Mouse (Mus musculus): Measurements from ENCODE around the gene B3galt4.

The B3galt4 gene

DNA sequence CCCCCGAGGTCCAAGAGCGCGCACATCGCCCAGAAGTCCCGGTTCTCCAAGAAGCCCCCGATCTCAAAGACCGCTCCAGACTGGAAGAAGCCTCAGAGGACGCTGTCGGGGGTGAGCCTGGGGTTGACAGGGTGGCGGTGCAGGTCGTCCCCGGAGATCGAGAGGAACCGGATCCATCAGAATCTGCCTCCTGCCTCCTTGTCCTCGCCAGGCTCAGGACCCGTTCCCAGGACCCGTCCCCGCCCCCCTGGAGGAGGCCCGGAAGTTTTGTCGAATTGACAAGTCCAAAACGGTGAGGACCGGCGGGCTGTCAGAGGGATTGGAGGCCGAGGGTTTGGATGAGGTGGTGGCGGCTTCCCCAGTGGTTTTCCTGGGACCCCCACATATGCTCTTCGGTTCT is 10.3 kb downstream of the B3galt4 start:
- peak; percentile 58 for DNase-seq

GRCm38 (mm10) chr17:33940206-33940805 is 11.0 kb downstream of the B3galt4 start, which contains the start of the genes Pfdn6 and Wdr46:
Gene Pfdn6, minus strand, starts transcription at chr17:33940343.
Gene Wdr46, plus strand, starts transcription at chr17:33940660.
- peak; percentile 83 for DNase-seq

- no peak for DNase-seq
Measured at GRCm38 (mm10) chr17:33938783-33939182, 12.5 kb downstream of the B3galt4 start.

GRCm38 (mm10) chr17:33936993-33937392 is 14.3 kb downstream of the B3galt4 start:
- DNase-seq = no peak

- DNase-seq = no peak
Measured at GRCm38 (mm10) chr17:33935422-33936055, 15.7 kb downstream of the B3galt4 start.

DNA sequence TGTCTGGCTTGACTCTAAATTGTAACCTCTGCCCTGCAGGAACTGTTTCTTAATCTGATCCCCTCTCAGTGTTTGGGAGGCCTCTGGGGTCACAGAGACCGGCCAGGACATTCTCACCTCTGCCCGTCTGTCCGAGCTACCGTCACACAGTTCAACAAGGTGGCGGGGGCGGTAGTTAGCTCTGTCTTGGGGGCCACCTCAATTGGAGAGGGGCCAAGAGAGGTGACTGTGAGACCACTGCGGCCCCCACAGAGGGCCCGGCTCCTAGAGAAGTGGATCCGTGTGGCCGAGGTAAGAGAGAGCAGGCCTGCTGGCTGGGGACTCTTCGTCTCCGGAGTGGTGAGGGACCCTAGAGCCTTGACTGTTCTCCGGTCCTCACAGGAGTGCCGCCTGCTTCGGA is 18.3 kb downstream of the B3galt4 start:
- DNase-seq = peak; percentile 48

- DNase-seq = peak; percentile 44
Measured at GRCm38 (mm10) chr17:33932448-33932847, 18.8 kb downstream of the B3galt4 start.

GRCm38 (mm10) chr17:33931947-33932346 is 19.3 kb downstream of the B3galt4 start:
- DNase-seq = no peak

DNA sequence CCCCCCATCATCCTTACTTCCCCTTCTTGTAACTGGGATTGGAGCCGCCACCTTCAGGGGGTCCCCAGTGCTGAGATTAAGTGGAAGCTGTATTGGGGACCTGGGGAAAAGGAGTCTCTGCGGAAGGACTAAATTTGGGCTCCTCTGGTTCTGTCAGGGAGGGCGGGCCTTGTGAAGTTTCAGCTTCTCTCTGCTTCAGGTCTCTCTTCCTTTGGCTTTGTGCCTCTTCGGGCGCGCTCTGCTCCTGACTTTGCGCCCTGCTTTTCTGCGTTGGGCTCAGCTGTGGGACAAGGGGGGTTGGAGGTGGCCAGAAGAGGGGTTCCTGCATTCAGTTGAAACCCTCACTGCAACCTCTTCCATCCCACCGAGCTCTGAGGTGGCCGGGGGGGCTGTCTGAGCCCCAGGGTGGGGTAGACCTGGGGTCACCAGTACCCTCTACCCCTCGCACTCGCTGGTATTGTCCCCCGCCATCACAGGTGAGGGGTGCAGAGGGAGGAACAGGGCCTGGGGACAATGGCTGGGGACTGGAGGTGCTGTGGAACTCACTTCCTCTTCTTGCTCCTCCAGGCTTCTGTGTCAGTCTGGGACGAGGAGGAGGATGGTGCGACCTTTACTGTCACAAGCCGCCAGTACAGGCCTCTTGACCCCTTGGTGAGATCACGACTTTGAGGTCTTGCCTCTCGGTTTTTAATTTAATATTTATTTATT is 20.0 kb downstream of the B3galt4 start:
- DNase-seq = peak; percentile 64

GRCm38 (mm10) chr17:33930280-33931158 is 20.8 kb downstream of the B3galt4 start:
- DNase-seq = peak; percentile 81

GRCm38 (mm10) chr17:33929371-33930279 is 21.7 kb downstream of the B3galt4 start, which contains the start of gene Rgl2:
Gene Rgl2, plus strand, starts transcription at chr17:33929543.
- DNase-seq = peak; percentile 92

- DNase-seq = peak; percentile 42
Measured at GRCm38 (mm10) chr17:33928251-33928947, 22.9 kb downstream of the B3galt4 start.

DNA sequence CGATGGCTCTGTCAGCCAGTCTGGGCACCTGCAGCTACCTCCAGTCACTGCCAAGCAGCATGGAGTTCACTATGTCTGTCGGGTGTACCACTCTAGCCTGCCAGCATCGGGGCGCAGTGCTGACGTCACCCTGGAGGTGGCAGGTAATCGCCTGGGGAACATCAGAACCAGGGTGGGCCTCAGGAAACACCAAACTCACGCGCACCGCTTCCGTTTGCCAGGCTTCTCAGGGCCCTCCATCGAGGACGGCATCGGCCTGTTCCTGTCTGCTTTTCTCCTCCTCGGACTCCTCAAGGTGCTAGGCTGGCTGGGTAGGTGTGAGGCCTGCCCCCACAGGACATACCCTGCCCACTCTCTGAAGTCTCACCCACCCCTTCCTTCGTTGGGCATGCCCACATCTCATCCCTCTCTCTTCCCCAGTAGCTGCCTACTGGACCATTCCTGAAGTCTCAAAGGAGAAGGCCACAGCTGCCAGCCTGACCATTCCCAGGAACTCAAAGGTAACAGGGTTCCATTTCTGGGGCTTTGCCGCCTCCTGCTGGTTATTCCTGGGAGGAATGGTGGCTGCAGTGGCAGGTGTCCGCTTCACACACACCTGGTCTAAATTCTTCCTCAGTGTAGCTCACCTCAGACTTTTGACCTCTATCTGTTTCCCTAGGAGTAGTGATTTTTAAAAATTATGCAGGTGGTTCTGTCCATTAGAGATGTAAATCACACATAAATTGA is 24.9 kb downstream of the B3galt4 start:
- DNase-seq = no peak

DNA sequence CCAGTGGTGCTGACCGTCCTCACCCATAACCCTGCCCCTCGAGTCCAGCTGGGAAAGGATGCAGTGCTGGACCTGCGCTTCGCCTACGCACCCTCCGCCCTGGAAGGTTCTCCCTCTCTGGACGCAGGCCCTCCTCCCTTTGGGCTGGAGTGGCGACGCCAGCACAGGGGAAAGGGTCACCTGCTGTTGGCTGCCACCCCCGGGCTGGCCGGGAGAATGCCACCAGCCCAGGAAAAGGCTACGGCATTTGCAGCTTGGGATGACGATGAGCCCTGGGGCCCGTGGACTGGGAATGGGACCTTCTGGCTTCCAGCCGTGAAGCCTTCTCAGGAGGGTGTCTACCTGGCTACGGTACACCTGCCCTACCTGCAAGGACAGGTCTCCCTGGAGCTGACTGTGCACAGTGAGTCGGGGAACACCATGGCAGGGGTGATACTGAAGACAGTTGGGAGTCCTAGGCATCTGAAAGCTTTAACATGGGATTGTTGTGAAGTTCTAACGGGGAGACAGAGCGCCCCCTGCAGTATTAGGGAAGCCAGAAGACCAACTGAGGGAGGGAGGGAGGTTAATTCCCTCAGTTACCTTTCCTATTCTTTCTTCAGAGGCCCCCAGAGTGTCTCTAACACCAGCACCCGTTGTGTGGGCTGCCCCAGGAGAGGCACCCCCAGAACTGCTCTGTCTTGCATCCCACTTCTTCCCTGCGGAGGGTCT is 25.7 kb downstream of the B3galt4 start:
- peak; percentile 44 for DNase-seq

DNA sequence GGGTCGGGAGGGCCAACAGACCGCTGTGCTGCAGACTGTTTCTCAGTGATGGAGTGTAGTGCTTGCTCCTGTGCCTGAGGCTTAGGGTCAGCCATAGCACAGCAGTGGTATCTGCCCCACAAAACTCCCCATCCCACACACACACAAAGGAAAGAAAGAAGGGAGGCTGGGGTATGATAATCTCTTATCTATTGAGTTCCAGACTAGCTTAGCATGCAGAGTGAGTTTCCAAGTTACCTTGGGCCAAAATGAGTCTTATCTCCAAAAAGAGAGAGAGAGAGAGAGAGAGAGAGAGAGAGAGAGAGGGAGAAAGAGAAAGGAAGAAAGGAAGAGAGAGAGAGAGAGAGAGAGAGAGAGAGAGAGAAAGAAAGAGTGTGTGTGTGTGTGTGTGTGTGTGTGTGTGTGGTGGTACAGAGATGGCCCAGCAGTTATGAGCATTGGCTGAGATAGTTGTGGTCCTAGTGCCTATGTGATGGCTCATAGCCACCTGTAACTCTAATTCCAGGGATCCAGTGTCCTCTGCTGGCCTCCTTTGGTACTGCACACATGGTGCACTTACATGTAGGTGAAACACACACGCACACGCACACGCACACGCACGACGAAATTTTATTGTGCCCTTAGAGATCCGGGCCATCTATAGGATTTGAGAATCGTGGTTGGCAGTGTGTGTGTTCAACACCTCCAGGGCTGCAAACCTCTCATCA is 26.6 kb downstream of the B3galt4 start:
- no peak for DNase-seq

GRCm38 (mm10) chr17:33921361-33921760 is 29.9 kb downstream of the B3galt4 start:
- peak; percentile 31 for DNase-seq

DNA sequence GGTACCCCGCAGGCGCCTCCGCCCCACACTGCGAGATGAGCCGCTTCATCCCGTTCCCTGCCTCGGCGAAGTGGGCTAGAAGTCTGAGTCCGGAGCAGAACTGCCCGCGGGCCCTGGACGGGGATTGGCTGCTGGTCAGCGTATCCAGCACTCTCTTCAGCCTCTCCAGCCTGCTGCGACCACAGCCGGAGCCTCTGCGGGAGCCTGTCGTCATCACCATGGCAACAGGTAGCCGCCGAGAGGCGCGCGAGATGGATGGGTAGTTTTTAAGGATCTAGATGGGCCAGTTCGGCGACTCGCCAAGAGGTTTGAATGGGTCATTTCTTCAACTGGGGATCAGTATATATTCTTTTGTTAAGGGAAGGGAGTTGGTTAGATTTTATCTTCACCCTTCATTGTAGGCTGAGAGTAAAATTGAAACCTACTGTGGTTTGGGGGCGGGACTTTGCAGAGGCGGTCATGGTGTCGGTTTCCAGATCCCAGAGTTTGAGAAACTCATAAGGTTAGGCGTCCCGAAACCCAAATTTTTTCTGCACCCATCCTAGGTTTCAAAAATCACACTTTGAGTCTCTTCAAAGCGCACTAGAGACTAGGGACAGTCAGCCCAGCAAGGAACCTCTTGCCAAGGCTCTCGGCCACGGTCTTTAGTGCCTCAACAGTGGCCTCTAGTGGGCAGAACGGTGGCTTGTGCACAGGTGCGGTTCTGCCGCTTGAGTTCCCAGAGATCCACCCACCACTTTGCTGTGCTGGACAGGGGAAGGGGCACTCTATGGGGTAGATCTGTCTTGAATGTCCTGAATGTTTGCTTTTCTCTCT is 30.8 kb downstream of the B3galt4 start:
- peak; percentile 82 for DNase-seq

Measured in cerebellum, adult 11-12 months (tissue).